Mouse (Mus musculus) heart, adult 2 months (tissue): ENCODE measurements around the gene Stpg1. TPM values are rescaled to one million over a fixed set of nuclear protein-coding genes. Genes with fewer than 3 reads are reported as not detected.

Experiments used
- DNase-seq, 2 experiments: peaks; one replicate each; pipeline ENCODE4 v3.0.0; 2021
- H3K27ac ChIP-seq: fragments of 200-600 bp; 2 replicates; pipeline ENCODE4 v1.8.1; 2022
- H3K27me3 ChIP-seq: fragments of 200-500 bp; 2 replicates; pipeline ENCODE4 v1.6.1; 2012; ENCODE audit warnings: mild to moderate bottlenecking, low read length, inconsistent platforms, mixed read lengths; ENCODE audit not compliant: control insufficient read depth, insufficient read depth
- H3K36me3 ChIP-seq: fragments of 200-500 bp; 2 replicates; pipeline ENCODE4 v1.6.1; 2012; ENCODE audit warnings: low read length, inconsistent platforms; ENCODE audit not compliant: control insufficient read depth, insufficient read depth
- H3K4me1 ChIP-seq: fragments of 200-500 bp; 2 replicates; pipeline ENCODE4 v1.6.1; 2011; ENCODE audit warnings: low read length; ENCODE audit not compliant: control insufficient read depth, insufficient read depth
- H3K4me3 ChIP-seq: fragments of 200-600 bp; 2 replicates; pipeline ENCODE4 v1.8.1; 2022
- H3K79me2 ChIP-seq: fragments of 200-500 bp; replicated peaks from 2 replicates; pipeline ENCODE4 v1.6.1; 2012; ENCODE audit warnings: mild to moderate bottlenecking, inconsistent platforms, low read length, moderate library complexity, mixed read lengths; ENCODE audit not compliant: control insufficient read depth, insufficient read depth
- H3K9ac ChIP-seq: fragments of 200-500 bp; 2 replicates; pipeline ENCODE4 v1.6.1; 2012; ENCODE audit warnings: low read depth, mild to moderate bottlenecking, control low read depth, inconsistent platforms, low read length, mixed read lengths
- CTCF ChIP-seq: fragments of 200-600 bp; IDR thresholded peaks from 2 replicates; pipeline ENCODE4 v1.8.1; 2022; ENCODE audit warnings: antibody characterized with exemption, mild to moderate bottlenecking, moderate library complexity
- EP300 ChIP-seq: fragments of 200-500 bp; IDR thresholded peaks from 2 replicates; pipeline ENCODE4 v1.6.1; 2011; ENCODE audit warnings: low read depth, low read length, control low read depth; ENCODE audit not compliant: insufficient read depth
- POLR2A ChIP-seq: fragments of 200-500 bp; IDR thresholded peaks from 2 replicates; pipeline ENCODE4 v1.6.1; 2011; ENCODE audit warnings: mild to moderate bottlenecking, low read depth, low read length, control low read depth; ENCODE audit not compliant: insufficient read depth
- WGBS: fragments of 180-500 bp; shearing (Covaris S2); methylation state at CpG from one replicate; pipeline ENCODE4 v1.1.7; 2018; 5-methylcytosine and 5-hydroxymethylcytosine counted together
- intact Hi-C: fragments of 180-260 bp; cut with DNase I; formaldehyde crosslinking; loops from one replicate; pipeline ENCODE4 v1.15.1; 2025
- long read RNA-seq: library from polyadenylated mRNA; stranded (forward); transcript quantifications from one replicate; pipeline ENCODE4 v2.0.0, GENCODE M21; 2021
- polyA plus RNA-seq: library from polyadenylated mRNA; depleted of rRNA; stranded (reverse); fragments of >200 nt; gene quantifications from 2 replicates; pipeline ENCODE4 v1.2.3, GENCODE M21; 2012; rRNA removed
- total RNA-seq, 2 experiments: library from RNA; stranded (reverse); gene quantifications; 2 replicates each; pipeline ENCODE4 v1.2.3; 2021

Gene Stpg1
- total RNA-seq (not detected), polyA plus RNA-seq (0.12 and 0.25 TPM in 2 replicates)
- long read RNA-seq, partial matches to known transcripts = 0 of 1 reads
- long read RNA-seq, other reads (novel, unspliced or antisense) = 1 of 1 reads

- Histone ChIP-seq H3K36me3 (no peaks in the 10 kb centered on the region), H3K27me3 (no peaks in the 10 kb centered on the region), H3K27ac (peak within 1 kb of the TSS; percentile 86), H3K79me2 (no peaks in the 10 kb centered on the region), H3K4me3 (peak within 1 kb of the TSS; percentile 98), H3K4me1 (peaks cover 5% of the 10 kb centered on the region), H3K9ac (peak within 1 kb of the TSS; percentile 79)
- intact Hi-C loops = loop anchor here (2.0 kb wide), 1 partner anchor 62 kb away; the partner anchor contains the start of gene Rcan3
- under 1% methylated on average over 53 of the region's 53 CpGs for WGBS
- TF ChIP-seq EP300 (peak; percentile 22; the same call in 1 of the 2 replicates), POLR2A (peak; percentile 47; the same call in 1 of the 2 replicates), CTCF (peak; percentile 86)
- peak; percentile 85 to 92 for DNase-seq
Measured at GRCm38 (mm10) chr4:135494521-135495396, at the start of gene Stpg1, which contains the start of gene Nipal3. Stpg1 (plus strand) TSS chr4:135494790. Nipal3 (minus strand) TSS chr4:135495038.

GRCm38 (mm10) chr4:135451360-135452015 lies 43.1 kb upstream of the Stpg1 start:
- Histone ChIP-seq H3K36me3 (no peaks in the 10 kb centered on the region), H3K27me3 (no peaks in the 10 kb centered on the region), H3K27ac (no peak overlapping the region), H3K4me1 (peaks cover 2% of the 10 kb centered on the region), H3K9ac (no peak overlapping the region), H3K79me2 (no peaks in the 10 kb centered on the region), H3K4me3 (no peak overlapping the region)
- WGBS = 35% methylated on average over 18 of the region's 18 CpGs
- intact Hi-C loops = no loop called here
- TF ChIP-seq EP300 = no peak
- TF ChIP-seq POLR2A = no peak
- TF ChIP-seq CTCF = no peak
- no peak for DNase-seq

GRCm38 (mm10) chr4:135453164-135453563 lies 41.4 kb upstream of the Stpg1 start:
- Histone ChIP-seq H3K36me3 (no peaks in the 10 kb centered on the region), H3K27me3 (no peaks in the 10 kb centered on the region), H3K4me3 (no peak overlapping the region), H3K79me2 (no peaks in the 10 kb centered on the region), H3K4me1 (peaks cover 2% of the 10 kb centered on the region), H3K9ac (no peak overlapping the region), H3K27ac (peak overlapping the region; percentile 30)
- no peak for TF ChIP-seq POLR2A
- TF ChIP-seq CTCF = no peak
- no peak for TF ChIP-seq EP300
- DNase-seq = no peak
- intact Hi-C loops = no loop called here
- 46% methylated on average over 6 of the region's 6 CpGs for WGBS

- Histone ChIP-seq H3K9ac (no peak overlapping the region), H3K79me2 (no peaks in the 10 kb centered on the region), H3K27ac (peak overlapping the region; percentile 30), H3K4me1 (peaks cover 2% of the 10 kb centered on the region), H3K27me3 (no peaks in the 10 kb centered on the region), H3K4me3 (no peak overlapping the region), H3K36me3 (no peaks in the 10 kb centered on the region)
- intact Hi-C loops = no loop called here
- TF ChIP-seq POLR2A = no peak
- TF ChIP-seq CTCF = no peak
- TF ChIP-seq EP300 = no peak
- WGBS = 73% methylated on average over 12 of the region's 12 CpGs
- no peak for DNase-seq
Measured at GRCm38 (mm10) chr4:135453572-135453971, 41.0 kb upstream of the Stpg1 start.

- Histone ChIP-seq H3K79me2 (no peaks in the 10 kb centered on the region), H3K27ac (no peak overlapping the region), H3K36me3 (no peaks in the 10 kb centered on the region), H3K4me1 (no peaks in the 10 kb centered on the region), H3K27me3 (no peaks in the 10 kb centered on the region), H3K4me3 (no peak overlapping the region), H3K9ac (no peak overlapping the region)
- DNase-seq = no peak
- 90% methylated on average over 11 of the region's 11 CpGs for WGBS
- intact Hi-C loops = no loop called here
- no peak for TF ChIP-seq EP300
- TF ChIP-seq CTCF = no peak
- no peak for TF ChIP-seq POLR2A
Measured at GRCm38 (mm10) chr4:135463406-135463805, 31.2 kb upstream of the Stpg1 start.

GRCm38 (mm10) chr4:135477851-135478250 lies 16.7 kb upstream of the Stpg1 start:
- 87% methylated on average over 10 of the region's 10 CpGs for WGBS
- Histone ChIP-seq H3K4me1 (no peaks in the 10 kb centered on the region), H3K27ac (no peak overlapping the region), H3K79me2 (no peaks in the 10 kb centered on the region), H3K27me3 (no peaks in the 10 kb centered on the region), H3K36me3 (no peaks in the 10 kb centered on the region), H3K9ac (no peak overlapping the region), H3K4me3 (no peak overlapping the region)
- intact Hi-C loops = no loop called here
- DNase-seq = no peak
- TF ChIP-seq EP300 (no peak), CTCF (no peak), POLR2A (no peak)
